Mouse (Mus musculus): ENCODE results near the gene Tuba1b. TPM values are rescaled to one million over a fixed set of nuclear protein-coding genes. Genes with fewer than 3 reads are reported as not detected.

Tuba1b gene
- polyA plus RNA-seq, 1 experiment from 2014 or later: 1,138 TPM

DNA sequence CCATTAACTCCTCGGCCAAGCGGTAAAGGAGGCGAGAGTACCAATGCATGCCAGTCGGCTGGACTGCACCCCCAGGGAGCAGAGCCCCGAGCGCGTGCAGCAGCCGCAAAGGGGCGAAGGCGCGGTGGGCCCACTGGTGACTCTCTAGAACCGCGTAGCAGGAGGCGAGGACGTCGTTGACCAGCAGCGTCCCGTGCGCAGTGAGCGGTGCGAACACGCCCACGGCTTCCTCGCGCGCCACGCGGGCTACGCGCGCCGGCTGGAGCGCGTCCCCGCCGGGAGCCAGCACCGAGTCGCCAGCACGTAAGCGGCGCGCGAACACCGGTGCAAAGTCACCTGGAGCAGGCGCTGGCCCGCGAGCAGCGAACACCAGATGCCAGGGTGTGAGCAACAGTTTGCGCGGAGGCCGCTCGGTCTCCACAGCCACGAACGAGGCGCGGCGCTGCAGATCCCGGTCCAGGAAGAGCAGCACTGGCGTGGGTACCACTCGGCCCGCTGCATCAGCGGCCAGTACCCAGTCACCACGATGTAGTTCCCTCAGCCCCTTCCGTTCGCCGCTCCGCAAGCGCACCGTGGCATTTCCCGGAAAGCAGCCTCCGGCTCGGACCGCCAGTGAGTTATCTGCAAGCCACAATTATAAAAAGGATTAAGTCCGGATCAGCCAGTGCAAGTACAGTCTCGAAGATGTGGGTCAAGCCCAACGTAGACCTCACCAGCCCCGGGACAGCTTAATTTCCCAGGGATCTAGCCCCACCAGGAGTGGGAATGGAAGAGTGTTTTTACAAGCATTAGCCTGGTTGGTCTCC, 40.2 kb downstream of the Tuba1b start, which contains the start of gene Rhebl1:
Gene Rhebl1, minus strand, starts transcription at position 601 of the 806 bp plus-strand sequence.
- Histone ChIP-seq H3K9ac (replicated peaks) (peak within 1 kb of the TSS; percentile 37), H3K27ac (replicated peaks) (no peak within 1 kb of the TSS), H3K9me3 (no peaks in the 10 kb centered on the region), H3K36me3 (no peaks in the 10 kb centered on the region), H3K4me1 (peaks cover 43% of the 10 kb centered on the region), H3K4me2 (replicated peaks) (peak within 1 kb of the TSS; percentile 94), H3K27me3 (peaks cover 79% of the 10 kb centered on the region), H3K4me3 (peak within 1 kb of the TSS; percentile 49)
- under 1% methylated on average over 77 of the region's 77 CpGs for WGBS
- ATAC-seq (replicated peaks): 0 out of 2 replicates have a peak, but pooled peaks have one; percentile 23

- peaks cover 68% of the 10 kb centered on the region for H3K27me3 ChIP-seq
- H3K9ac ChIP-seq (replicated peaks): no peak overlapping the region
- H3K9me3 ChIP-seq: no peaks in the 10 kb centered on the region
- no peaks in the 10 kb centered on the region for H3K36me3 ChIP-seq
- no peak overlapping the region for H3K4me3 ChIP-seq
- H3K27ac ChIP-seq (replicated peaks): no peak overlapping the region
- no peak for ATAC-seq (replicated peaks)
- 48% methylated on average over 4 of the region's 4 CpGs for WGBS
- H3K4me2 ChIP-seq (replicated peaks): no peak overlapping the region
- H3K4me1 ChIP-seq: peaks cover 36% of the 10 kb centered on the region
Observed at GRCm38 (mm10) chr15:98893036-98893435, 41.3 kb downstream of the Tuba1b start.

GRCm38 (mm10) chr15:98891907-98892606, 42.3 kb downstream of the Tuba1b start:
- no peaks in the 10 kb centered on the region for H3K36me3 ChIP-seq
- 40% methylated on average over 6 of the region's 6 CpGs for whole genome bisulfite sequencing
- peaks cover 30% of the 10 kb centered on the region for H3K4me1 ChIP-seq
- no peaks in the 10 kb centered on the region for H3K9me3 ChIP-seq
- no peak overlapping the region for H3K27ac ChIP-seq (replicated peaks)
- H3K27me3 ChIP-seq: peaks cover 60% of the 10 kb centered on the region
- no peak overlapping the region for H3K4me2 ChIP-seq (replicated peaks)
- no peak overlapping the region for H3K9ac ChIP-seq (replicated peaks)
- H3K4me3 ChIP-seq: no peak overlapping the region
- peak; percentile 74 for ATAC-seq (replicated peaks)

- no peak overlapping the region for H3K9ac ChIP-seq (replicated peaks)
- 14% methylated on average over 19 of the region's 19 CpGs for WGBS
- H3K27ac ChIP-seq (replicated peaks): no peak overlapping the region
- H3K4me1 ChIP-seq: peaks cover 29% of the 10 kb centered on the region
- no peak overlapping the region for H3K4me2 ChIP-seq (replicated peaks)
- peaks cover 53% of the 10 kb centered on the region for H3K27me3 ChIP-seq
- H3K9me3 ChIP-seq: no peaks in the 10 kb centered on the region
- H3K36me3 ChIP-seq: no peaks in the 10 kb centered on the region
- no peak for ATAC-seq (replicated peaks)
- 0 out of 2 replicates have a peak overlapping the region, but pooled peaks have one; percentile 5 for H3K4me3 ChIP-seq
Observed at GRCm38 (mm10) chr15:98891198-98891742, 43.1 kb downstream of the Tuba1b start.

GRCm38 (mm10) chr15:98887526-98887925, 46.8 kb downstream of the Tuba1b start:
- no peak overlapping the region for H3K9ac ChIP-seq (replicated peaks)
- no peak for ATAC-seq (replicated peaks)

GRCm38 (mm10) chr15:98886667-98887387, 47.5 kb downstream of the Tuba1b start:
- Histone ChIP-seq H3K9ac (replicated peaks) (no peak overlapping the region), H3K4me3 (no peak overlapping the region), H3K4me1 (peaks cover 3% of the 10 kb centered on the region; the same call in 1 of the 2 replicates), H3K27me3 (peaks cover 12% of the 10 kb centered on the region; the same call in 1 of the 2 replicates), H3K36me3 (no peaks in the 10 kb centered on the region), H3K27ac (replicated peaks) (no peak overlapping the region), H3K4me2 (replicated peaks) (no peak overlapping the region), H3K9me3 (no peaks in the 10 kb centered on the region)
- WGBS: 65% methylated on average over 8 of the region's 8 CpGs
- no peak for ATAC-seq (replicated peaks)

More at GRCm38 (mm10) chr15:98887526-98887925, 46.8 kb downstream of the Tuba1b start:
- H3K9me3 ChIP-seq: no peaks in the 10 kb centered on the region
- no peak overlapping the region for H3K4me2 ChIP-seq (replicated peaks)
- H3K27me3 ChIP-seq: peaks cover 15% of the 10 kb centered on the region; the same call in 1 of the 2 replicates
- H3K4me1 ChIP-seq: peaks cover 3% of the 10 kb centered on the region; the same call in 1 of the 2 replicates
- no peak overlapping the region for H3K4me3 ChIP-seq
- WGBS: 70% methylated on average over 7 of the region's 7 CpGs
- H3K36me3 ChIP-seq: no peaks in the 10 kb centered on the region
- H3K27ac ChIP-seq (replicated peaks): no peak overlapping the region

DNA sequence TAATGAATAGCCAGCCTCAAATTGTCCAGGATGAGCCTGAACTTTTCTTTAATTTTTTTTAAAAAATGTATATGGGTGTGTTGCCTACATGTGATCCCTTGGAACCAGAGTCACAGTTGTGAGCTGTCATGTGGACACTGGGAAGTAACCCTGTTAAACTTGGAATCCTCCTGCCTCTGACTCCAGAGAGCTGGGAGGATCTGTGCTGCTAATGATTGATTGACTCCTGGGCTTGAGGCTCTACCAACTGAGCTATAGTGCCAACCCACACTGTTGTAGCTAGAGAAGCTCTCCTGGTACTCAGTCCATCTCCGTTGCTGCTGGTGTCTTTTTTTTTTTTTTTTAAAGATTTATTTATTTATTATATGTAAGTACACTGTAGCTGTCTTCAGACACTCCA, 50.3 kb downstream of the Tuba1b start:
- no peak for ATAC-seq (replicated peaks)
- Histone ChIP-seq H3K4me2 (replicated peaks) (no peak overlapping the region), H3K27ac (replicated peaks) (no peak overlapping the region), H3K9ac (replicated peaks) (no peak overlapping the region), H3K36me3 (no peaks in the 10 kb centered on the region), H3K4me3 (no peak overlapping the region), H3K9me3 (no peaks in the 10 kb centered on the region), H3K4me1 (peaks cover 19% of the 10 kb centered on the region), H3K27me3 (no peaks in the 10 kb centered on the region)
- WGBS: 84% methylated on average over 1 of the region's 1 CpGs

- H3K9me3 ChIP-seq: no peaks in the 10 kb centered on the region
- no peaks in the 10 kb centered on the region for H3K27me3 ChIP-seq
- peaks cover 23% of the 10 kb centered on the region for H3K4me1 ChIP-seq
- ATAC-seq (replicated peaks): no peak
- H3K9ac ChIP-seq (replicated peaks): no peak overlapping the region
- no peak overlapping the region for H3K4me3 ChIP-seq
- no peaks in the 10 kb centered on the region; the same call in 1 of the 2 replicates for H3K36me3 ChIP-seq
- no peak overlapping the region for H3K4me2 ChIP-seq (replicated peaks)
- H3K27ac ChIP-seq (replicated peaks): no peak overlapping the region
Observed at GRCm38 (mm10) chr15:98883661-98884060, 50.7 kb downstream of the Tuba1b start.

- WGBS: 2% methylated on average over 5 of the region's 5 CpGs
Observed at GRCm38 (mm10) chr15:98881656-98882008, 52.7 kb downstream of the Tuba1b start.

More at GRCm38 (mm10) chr15:98881656-98882008, 52.7 kb downstream of the Tuba1b start:
- Histone ChIP-seq H3K27me3 (no peaks in the 10 kb centered on the region), H3K9me3 (no peaks in the 10 kb centered on the region), H3K4me3 (peak overlapping the region; percentile 73), H3K9ac (replicated peaks) (no peak overlapping the region), H3K4me2 (replicated peaks) (peak overlapping the region; percentile 87), H3K36me3 (peaks cover 3% of the 10 kb centered on the region; the same call in 1 of the 2 replicates), H3K4me1 (peaks cover 25% of the 10 kb centered on the region), H3K27ac (replicated peaks) (peak overlapping the region; percentile 29)
- peak; percentile 59 for ATAC-seq (replicated peaks)
